Mouse (Mus musculus) midbrain, postnatal 0 days (tissue): ENCODE data around the gene Olfr837. TPM values are rescaled to one million over a fixed set of nuclear protein-coding genes. Genes with fewer than 3 reads are reported as not detected.
"Not testable (repeated sequence)": the region's sequence is repeated elsewhere in the genome, so short reads cannot be mapped to it uniquely, and the experiment has no call there.

Experiments
- ATAC-seq: fragments of 200-750 bp; cut with Nextera tagmentation; 2 replicates; pipeline ENCODE4 v1.8.0; 2017; ENCODE audit warnings: moderate number of reproducible peaks, mild to moderate bottlenecking, moderate TSS enrichment, moderate library complexity; ENCODE audit not compliant: low FRiP score
- DNase-seq: peaks from one replicate; pipeline ENCODE4 v3.0.0-alpha.2; 2015; ENCODE audit warnings: low spot score
- H3K27ac ChIP-seq: fragments of 300-500 bp; sonication (generic); 2 replicates; pipeline ENCODE4 v1.5.1; 2014; ENCODE audit warnings: low read depth, mild to moderate bottlenecking, low read length, mixed read lengths
- H3K27me3 ChIP-seq: fragments of 300-500 bp; sonication (generic); 2 replicates; pipeline ENCODE4 v1.6.1; 2014; ENCODE audit warnings: low read length, control low read depth, mixed read lengths; ENCODE audit not compliant: insufficient read depth
- H3K36me3 ChIP-seq: fragments of 300-500 bp; sonication (generic); 2 replicates; pipeline ENCODE4 v1.6.1; 2014; ENCODE audit warnings: low read length, control low read depth, mixed read lengths; ENCODE audit not compliant: insufficient read depth
- H3K4me1 ChIP-seq: fragments of 300-500 bp; sonication (generic); 2 replicates; pipeline ENCODE4 v1.6.1; 2014; ENCODE audit warnings: mild to moderate bottlenecking, control low read depth, antibody characterized with exemption, low read length, mixed read lengths; ENCODE audit not compliant: insufficient read depth
- H3K4me2 ChIP-seq: fragments of 300-500 bp; sonication (generic); 2 replicates; pipeline ENCODE4 v1.6.1; 2014; ENCODE audit warnings: low read depth, mild to moderate bottlenecking, low read length, mixed read lengths; ENCODE audit not compliant: poor library complexity, severe bottlenecking
- H3K4me3 ChIP-seq: fragments of 300-500 bp; sonication (generic); 2 replicates; pipeline ENCODE4 v1.5.1; 2014; ENCODE audit warnings: low read depth, mild to moderate bottlenecking, low read length, moderate library complexity
- H3K9ac ChIP-seq: fragments of 300-500 bp; sonication (generic); replicated peaks from 2 replicates; pipeline ENCODE4 v1.6.1; 2014; ENCODE audit warnings: mild to moderate bottlenecking, low read length, moderate library complexity, mixed read lengths; ENCODE audit not compliant: poor library complexity, severe bottlenecking
- H3K9me3 ChIP-seq: fragments of 300-500 bp; sonication (generic); 2 replicates; pipeline ENCODE4 v1.6.1; 2016; ENCODE audit warnings: low read length, control low read depth
- CTCF ChIP-seq: IDR thresholded peaks from 2 replicates; pipeline ENCODE4 v1.5.1; 2016; ENCODE audit warnings: antibody characterized with exemption, mild to moderate bottlenecking
- WGBS: fragments of 180-500 bp; shearing (Covaris S2); extraction: QIAGEN DNeasy Blood & Tissue Kit; methylation state at CpG from one replicate; pipeline ENCODE4 v1.1.7; 2014; 5-methylcytosine and 5-hydroxymethylcytosine counted together
- polyA plus RNA-seq: library from polyadenylated mRNA; unstranded; fragments of >200 nt; fragmentation: Nextera tagmentation; extraction: Ambion mirVana; gene quantifications from 2 replicates; pipeline ENCODE4 v1.2.1, GENCODE M21; 2015
- total RNA-seq: library from RNA; depleted of rRNA; stranded (reverse); fragments of >200 nt; gene quantifications from 2 replicates; pipeline ENCODE4 v1.2.3, GENCODE M21; 2014; rRNA removed

The Olfr837 gene
- total RNA-seq (not detected in 2 replicates), polyA plus RNA-seq (not detected in 2 replicates)

DNA sequence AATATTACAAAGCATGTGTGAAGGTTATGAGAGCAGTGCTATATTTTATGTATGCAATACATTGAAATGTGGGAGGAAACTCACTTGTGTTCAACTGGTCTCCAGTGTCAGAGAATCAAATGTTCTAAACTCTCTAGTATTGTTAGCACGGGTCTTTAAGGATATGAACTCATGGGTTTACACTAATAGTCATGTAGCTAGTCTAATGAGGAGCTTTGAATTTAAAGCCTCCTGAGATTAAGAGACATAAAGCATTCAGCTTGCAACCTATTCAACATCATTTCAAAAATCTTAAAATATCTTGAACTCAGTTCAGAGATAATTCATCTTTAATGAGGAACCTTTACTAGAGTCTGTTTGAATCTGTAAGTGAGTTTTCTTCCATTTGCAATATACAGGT, at the start of gene Olfr837:
TSS of gene Olfr837 (plus strand) at position 301 of the 400 bp plus-strand sequence.
- Histone ChIP-seq H3K27ac (no peak within 1 kb of the TSS), H3K36me3 (no peaks in the 10 kb centered on the region), H3K9ac (no peak within 1 kb of the TSS), H3K27me3 (no peaks in the 10 kb centered on the region), H3K4me1 (no peaks in the 10 kb centered on the region), H3K4me3 (no peak within 1 kb of the TSS), H3K9me3 (peaks cover 13% of the 10 kb centered on the region; the same call in 1 of the 2 replicates), H3K4me2 (no peak within 1 kb of the TSS)
- WGBS = 72% methylated on average over 1 of the region's 1 CpGs
- ATAC-seq = no peak
- TF ChIP-seq CTCF = no peak
- no peak for DNase-seq

DNA sequence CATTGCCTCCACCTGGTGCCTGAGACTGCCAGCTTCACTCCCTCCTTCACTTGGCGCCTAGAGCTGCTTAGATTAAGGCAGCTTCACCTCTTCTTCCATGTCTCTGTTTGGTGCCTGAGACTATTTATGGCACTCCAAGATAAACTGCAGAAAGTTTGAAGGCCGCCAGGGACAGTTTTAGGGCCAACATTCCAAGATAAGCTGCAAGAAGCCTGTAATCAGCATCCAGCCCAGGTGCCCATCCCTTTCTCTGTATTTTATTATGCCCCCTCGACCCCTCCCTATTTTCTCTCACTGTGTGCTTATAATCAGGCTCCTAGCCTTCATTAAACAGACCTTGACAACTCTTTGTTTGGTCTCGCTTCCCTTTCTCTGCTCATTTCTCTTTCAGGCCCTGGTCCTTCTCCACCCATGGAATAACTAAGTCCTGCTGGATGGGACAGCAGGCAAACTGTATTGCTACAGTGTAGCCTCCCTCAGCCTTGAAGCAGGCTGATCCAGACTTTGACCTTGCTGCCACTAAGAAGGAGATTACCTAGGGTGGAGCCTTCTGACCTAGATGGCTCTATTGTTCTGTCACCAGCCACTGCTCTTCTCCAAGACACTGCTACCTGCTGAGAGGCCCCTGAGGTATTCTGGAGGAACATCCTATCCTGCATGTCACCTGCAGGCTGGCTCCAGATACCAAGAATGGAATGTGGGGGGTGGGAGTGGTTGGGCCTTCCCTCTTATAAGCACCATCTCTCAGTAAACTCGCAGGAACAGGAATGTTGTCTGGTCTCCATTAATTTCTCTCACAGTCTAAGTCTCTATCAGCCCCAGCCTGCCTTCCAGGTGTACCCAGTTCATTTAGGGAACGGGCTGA, 43.0 kb upstream of the Olfr837 start:
- 66% methylated on average over 6 of the region's 6 CpGs for WGBS
- H3K27ac ChIP-seq, H3K27me3 ChIP-seq, H3K4me3 ChIP-seq, DNase-seq, H3K36me3 ChIP-seq, H3K4me2 ChIP-seq, H3K9ac ChIP-seq, ATAC-seq, H3K4me1 ChIP-seq: not testable (repeated sequence)
- H3K9me3 ChIP-seq = peaks cover 21% of the 10 kb centered on the region; the same call in 1 of the 2 replicates

DNA sequence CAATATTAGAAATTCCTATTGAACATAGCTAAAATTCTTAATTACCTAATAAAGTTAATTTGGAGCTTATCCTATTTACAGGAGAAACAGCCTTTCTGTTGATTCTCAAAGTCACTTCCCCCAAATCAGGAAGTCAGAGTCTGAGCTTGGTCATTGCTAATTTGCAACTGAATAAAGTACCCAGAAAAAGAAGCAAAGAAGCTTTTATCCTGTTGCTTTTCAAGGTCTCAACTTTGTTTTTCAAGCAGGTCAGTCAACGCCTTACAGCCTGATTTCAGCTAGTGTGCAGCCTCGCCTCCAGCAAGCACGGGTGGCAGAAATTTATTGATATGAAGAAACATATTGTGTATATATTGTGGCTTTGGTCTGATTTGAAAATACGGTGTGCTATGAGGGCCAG, 38.8 kb upstream of the Olfr837 start:
- no peak for TF ChIP-seq CTCF
- Histone ChIP-seq H3K27me3 (no peaks in the 10 kb centered on the region), H3K9me3 (peaks cover 15% of the 10 kb centered on the region; the same call in 1 of the 2 replicates), H3K27ac (no peak overlapping the region), H3K4me1 (no peaks in the 10 kb centered on the region), H3K4me2 (no peak overlapping the region), H3K4me3 (no peak overlapping the region), H3K9ac (no peak overlapping the region), H3K36me3 (no peaks in the 10 kb centered on the region)
- ATAC-seq (no peak), DNase-seq (no peak)
- WGBS = 86% methylated on average over 4 of the region's 4 CpGs

DNA sequence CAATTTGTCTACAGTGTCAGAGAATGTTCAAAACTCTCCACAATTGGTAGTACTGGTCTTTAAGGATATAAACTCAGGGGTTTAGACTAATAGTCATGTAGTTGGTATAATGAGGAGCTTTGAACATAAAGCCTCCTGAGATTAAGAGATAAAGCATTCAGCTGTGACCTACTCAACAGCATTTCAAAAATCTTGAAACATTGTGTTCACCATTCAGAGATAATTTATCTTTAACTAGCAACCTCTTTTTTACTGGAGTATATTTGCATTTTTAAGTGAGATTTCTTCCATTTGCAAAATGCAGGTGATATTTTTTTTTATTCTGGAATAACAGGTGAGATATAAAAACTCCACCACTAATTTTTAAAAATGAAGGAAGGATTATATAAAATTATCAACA, 16.0 kb upstream of the Olfr837 start, which contains the start of gene Olfr836:
TSS of gene Olfr836 (plus strand) at position 301 of the 400 bp plus-strand sequence.
- H3K9ac ChIP-seq = no peak within 1 kb of the TSS
- no peaks in the 10 kb centered on the region for H3K27me3 ChIP-seq
- DNase-seq (no peak), ATAC-seq (no peak)
- H3K4me3 ChIP-seq = no peak within 1 kb of the TSS
- H3K4me2 ChIP-seq = no peak within 1 kb of the TSS
- H3K9me3 ChIP-seq = no peaks in the 10 kb centered on the region
- H3K36me3 ChIP-seq = no peaks in the 10 kb centered on the region
- H3K27ac ChIP-seq = no peak within 1 kb of the TSS
- H3K4me1 ChIP-seq = no peaks in the 10 kb centered on the region
- no peak for TF ChIP-seq CTCF

DNA sequence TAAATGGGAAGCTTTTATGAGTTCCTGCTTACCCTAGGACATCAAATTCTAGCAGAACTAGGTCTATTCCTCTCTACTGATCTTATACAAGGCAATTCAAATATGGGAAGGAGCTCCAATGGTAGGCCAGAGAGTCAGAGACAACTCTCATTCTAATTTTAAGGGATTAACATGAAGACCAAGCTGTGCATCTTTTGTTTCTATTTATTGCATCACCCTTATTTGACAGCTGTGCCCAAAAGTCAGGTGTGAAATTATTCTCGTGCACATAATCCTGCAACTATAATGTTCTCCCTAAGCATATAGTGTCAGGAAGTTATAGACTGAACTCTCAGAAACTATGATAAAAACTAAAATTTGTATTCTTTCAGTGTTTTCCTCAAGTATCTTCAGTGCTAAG, 41.1 kb downstream of the Olfr837 start, which contains the start of gene Olfr839-ps1:
TSS of gene Olfr839-ps1 (minus strand) at position 101 of the 400 bp plus-strand sequence.
- no peak for ATAC-seq
- Histone ChIP-seq H3K36me3 (no peaks in the 10 kb centered on the region), H3K27me3 (no peaks in the 10 kb centered on the region), H3K4me2 (no peak within 1 kb of the TSS), H3K9ac (no peak within 1 kb of the TSS), H3K4me3 (no peak within 1 kb of the TSS), H3K4me1 (no peaks in the 10 kb centered on the region), H3K9me3 (peaks cover 19% of the 10 kb centered on the region), H3K27ac (no peak within 1 kb of the TSS)
- no peak for DNase-seq
- TF ChIP-seq CTCF = no peak
- 89% methylated on average over 1 of the region's 1 CpGs for WGBS

Other genes starting within 250 kb of the Olfr837 start
- gene Olfr832, start 199.2 kb upstream of the Olfr837 start, total RNA-seq = not detected in 2 replicates
- not detected in 2 replicates for gene Olfr832, start 199.2 kb upstream of the Olfr837 start, polyA plus RNA-seq
- gene Olfr834, start 148.3 kb upstream of the Olfr837 start, total RNA-seq = not detected in 2 replicates
- not detected in 2 replicates for gene Olfr834, start 148.3 kb upstream of the Olfr837 start, polyA plus RNA-seq
- gene Olfr835, start 103.6 kb upstream of the Olfr837 start, total RNA-seq = not detected in 2 replicates
- gene Olfr835, start 103.6 kb upstream of the Olfr837 start, polyA plus RNA-seq = not detected in 2 replicates
- not detected in 2 replicates for gene Olfr836, start 15.9 kb upstream of the Olfr837 start, total RNA-seq
- gene Olfr836, start 15.9 kb upstream of the Olfr837 start, polyA plus RNA-seq = not detected in 2 replicates
- gene Olfr839-ps1, start 41.0 kb downstream of the Olfr837 start, total RNA-seq = under 0.01 TPM in 1 of 2 replicates, not detected in the other
- gene Olfr839-ps1, start 41.0 kb downstream of the Olfr837 start, polyA plus RNA-seq = not detected in 2 replicates
- gene Olfr843, start 115.7 kb downstream of the Olfr837 start, total RNA-seq = not detected in 2 replicates
- gene Olfr843, start 115.7 kb downstream of the Olfr837 start, polyA plus RNA-seq = not detected in 2 replicates
- not detected in 2 replicates for gene Olfr844, start 180.0 kb downstream of the Olfr837 start, total RNA-seq
- gene Olfr844, start 180.0 kb downstream of the Olfr837 start, polyA plus RNA-seq = not detected in 2 replicates
- gene Olfr845, start 200.1 kb downstream of the Olfr837 start, total RNA-seq = not detected in 2 replicates
- gene Olfr845, start 200.1 kb downstream of the Olfr837 start, polyA plus RNA-seq = not detected in 2 replicates
- not detected in 2 replicates for gene Olfr846, start 227.7 kb downstream of the Olfr837 start, total RNA-seq
- not detected in 2 replicates for gene Olfr846, start 227.7 kb downstream of the Olfr837 start, polyA plus RNA-seq
- gene Olfr847, start 242.4 kb downstream of the Olfr837 start, total RNA-seq = not detected in 2 replicates
- gene Olfr847, start 242.4 kb downstream of the Olfr837 start, polyA plus RNA-seq = not detected in 2 replicates